Mouse (Mus musculus) limb, embryonic 12.5 days (tissue): ENCODE measurements around the gene Bach2. TPM values are rescaled to one million over a fixed set of nuclear protein-coding genes. Genes with fewer than 3 reads are reported as not detected.

Experiments
- ATAC-seq: fragments of 200-750 bp; cut with Nextera tagmentation; 2 replicates; pipeline ENCODE4 v1.8.0; 2017; ENCODE audit warnings: low read depth, moderate TSS enrichment; ENCODE audit not compliant: insufficient number of reproducible peaks, insufficient read depth, low FRiP score, low TSS enrichment
- H3K27ac ChIP-seq: fragments of 300-500 bp; sonication (generic); 2 replicates; pipeline ENCODE4 v1.5.1; 2016; ENCODE audit warnings: mild to moderate bottlenecking, moderate library complexity
- H3K27me3 ChIP-seq: fragments of 300-500 bp; sonication (generic); 2 replicates; pipeline ENCODE4 v1.6.1; 2016; ENCODE audit warnings: mild to moderate bottlenecking, moderate library complexity
- H3K36me3 ChIP-seq: fragments of 300-500 bp; sonication (generic); 2 replicates; pipeline ENCODE4 v1.6.1; 2016; ENCODE audit warnings: mild to moderate bottlenecking, moderate library complexity
- H3K4me1 ChIP-seq: fragments of 300-500 bp; sonication (generic); replicated peaks from 2 replicates; pipeline ENCODE4 v1.6.1; 2016
- H3K4me2 ChIP-seq: fragments of 300-500 bp; sonication (generic); 2 replicates; pipeline ENCODE4 v1.6.1; 2016; ENCODE audit warnings: mild to moderate bottlenecking, moderate library complexity
- H3K4me3 ChIP-seq: fragments of 300-500 bp; sonication (generic); replicated peaks from 2 replicates; pipeline ENCODE4 v1.5.1; 2016; ENCODE audit warnings: mild to moderate bottlenecking
- H3K9ac ChIP-seq: fragments of 300-500 bp; sonication (generic); replicated peaks from 2 replicates; pipeline ENCODE4 v1.6.1; 2016; ENCODE audit warnings: mild to moderate bottlenecking, moderate library complexity
- H3K9me3 ChIP-seq: fragments of 300-500 bp; sonication (generic); 2 replicates; pipeline ENCODE4 v1.6.1; 2016; ENCODE audit warnings: mild to moderate bottlenecking, moderate library complexity
- WGBS: fragments of 180-500 bp; shearing (Covaris S2); methylation state at CpG from one replicate; pipeline ENCODE4 v1.1.7; 2016; 5-methylcytosine and 5-hydroxymethylcytosine counted together
- polyA plus RNA-seq: library from polyadenylated mRNA; unstranded; fragments of >200 nt; fragmentation: Nextera tagmentation; extraction: Ambion mirVana; gene quantifications from 2 replicates; pipeline ENCODE4 v1.2.1, GENCODE M21; 2016

Bach2 gene
- polyA plus RNA-seq, 1 experiment from 2014 or later, result 14.5 TPM

DNA sequence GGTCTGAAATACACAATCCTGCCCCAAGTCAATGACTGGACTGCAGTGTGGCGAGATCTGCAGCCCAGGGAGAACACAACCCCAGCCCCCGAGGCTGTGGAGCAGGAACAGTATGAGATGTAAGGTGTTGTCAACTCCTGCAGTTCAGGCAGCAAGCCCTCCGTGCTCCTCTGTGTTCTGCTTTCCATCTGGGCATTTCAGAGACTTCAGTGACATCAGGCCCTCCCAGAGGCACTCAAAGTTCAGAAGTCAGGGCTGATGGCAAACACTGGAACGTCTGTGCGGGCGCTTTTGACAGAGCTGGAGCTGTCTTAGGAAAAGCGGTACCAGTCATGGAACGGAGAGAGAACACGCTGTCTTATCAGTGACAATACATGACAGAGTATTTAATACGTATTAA is 4.9 kb downstream of the Bach2 start:
- H3K4me2 ChIP-seq, result no peak overlapping the region; the same call in 1 of the 2 replicates
- H3K27me3 ChIP-seq, result no peaks in the 10 kb centered on the region
- H3K4me3 ChIP-seq, result no peak overlapping the region
- peaks cover 52% of the 10 kb centered on the region for H3K4me1 ChIP-seq
- H3K9ac ChIP-seq, result no peak overlapping the region
- no peak overlapping the region for H3K27ac ChIP-seq
- ATAC-seq, result no peak
- no peaks in the 10 kb centered on the region for H3K9me3 ChIP-seq
- WGBS, result 42% methylated on average over 10 of the region's 10 CpGs
- H3K36me3 ChIP-seq, result peaks cover 6% of the 10 kb centered on the region

DNA sequence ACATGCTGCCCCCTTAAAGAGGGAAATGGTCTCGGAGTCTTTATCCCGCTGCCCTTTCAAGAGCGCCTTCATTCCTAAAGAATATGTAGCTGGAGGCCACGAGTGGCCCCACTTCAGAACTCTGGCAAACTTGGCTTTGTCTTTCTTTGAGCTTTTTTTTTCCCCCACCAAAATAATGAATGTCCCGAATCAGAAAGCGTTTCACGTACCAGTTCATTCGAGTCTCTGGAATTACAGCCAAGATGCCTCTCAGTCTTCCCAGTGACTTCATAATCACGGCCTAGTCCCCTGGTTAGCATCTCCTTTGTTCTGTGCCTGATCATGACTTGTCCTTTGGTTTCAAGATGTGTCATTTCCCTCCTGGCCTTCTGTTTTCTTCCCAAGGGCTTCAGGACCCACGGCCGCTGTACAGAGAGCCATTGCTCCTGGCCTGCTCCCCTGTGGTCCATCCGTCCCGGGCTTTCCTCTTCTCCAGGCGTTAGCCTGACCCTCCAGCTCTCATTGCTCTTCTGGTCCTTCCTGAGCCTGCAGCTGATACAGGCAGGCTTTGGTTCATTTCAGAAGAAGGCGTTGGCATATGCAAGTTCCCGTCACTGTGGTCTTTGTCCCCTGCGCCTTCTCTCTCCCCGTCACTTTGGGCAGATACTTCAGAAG is 5.6 kb downstream of the Bach2 start:
- H3K36me3 ChIP-seq, result peaks cover 6% of the 10 kb centered on the region
- no peak overlapping the region for H3K27ac ChIP-seq
- H3K9ac ChIP-seq, result no peak overlapping the region
- no peak overlapping the region for H3K4me3 ChIP-seq
- H3K27me3 ChIP-seq, result no peaks in the 10 kb centered on the region
- no peaks in the 10 kb centered on the region for H3K9me3 ChIP-seq
- H3K4me1 ChIP-seq, result peaks cover 60% of the 10 kb centered on the region
- H3K4me2 ChIP-seq, result no peak overlapping the region
- no peak for ATAC-seq
- WGBS, result 70% methylated on average over 18 of the region's 18 CpGs

DNA sequence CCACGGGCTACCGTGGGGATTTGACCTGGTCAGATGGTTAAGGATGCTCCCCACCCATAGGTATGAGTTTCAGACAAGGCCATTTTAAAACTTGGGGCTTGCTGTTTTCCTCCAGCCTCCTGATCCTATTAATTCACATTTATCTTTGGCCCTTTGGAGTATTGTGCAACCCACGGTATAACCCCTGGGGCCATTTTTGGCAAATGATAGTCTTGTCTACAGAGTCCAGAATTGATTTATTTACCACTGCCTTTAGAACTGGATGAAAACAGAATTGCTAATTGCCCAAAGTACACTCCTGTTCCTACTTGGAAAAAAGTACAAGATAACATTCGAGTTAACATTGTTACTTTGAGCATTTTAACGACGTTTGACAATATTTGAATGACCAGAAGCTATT is 7.0 kb downstream of the Bach2 start:
- H3K27ac ChIP-seq, result no peak overlapping the region
- peaks cover 6% of the 10 kb centered on the region for H3K36me3 ChIP-seq
- H3K4me1 ChIP-seq, result peaks cover 66% of the 10 kb centered on the region
- no peak overlapping the region for H3K9ac ChIP-seq
- WGBS, result 81% methylated on average over 6 of the region's 6 CpGs
- no peaks in the 10 kb centered on the region for H3K9me3 ChIP-seq
- ATAC-seq, result no peak
- H3K4me3 ChIP-seq, result no peak overlapping the region
- no peak overlapping the region for H3K4me2 ChIP-seq
- no peaks in the 10 kb centered on the region for H3K27me3 ChIP-seq

DNA sequence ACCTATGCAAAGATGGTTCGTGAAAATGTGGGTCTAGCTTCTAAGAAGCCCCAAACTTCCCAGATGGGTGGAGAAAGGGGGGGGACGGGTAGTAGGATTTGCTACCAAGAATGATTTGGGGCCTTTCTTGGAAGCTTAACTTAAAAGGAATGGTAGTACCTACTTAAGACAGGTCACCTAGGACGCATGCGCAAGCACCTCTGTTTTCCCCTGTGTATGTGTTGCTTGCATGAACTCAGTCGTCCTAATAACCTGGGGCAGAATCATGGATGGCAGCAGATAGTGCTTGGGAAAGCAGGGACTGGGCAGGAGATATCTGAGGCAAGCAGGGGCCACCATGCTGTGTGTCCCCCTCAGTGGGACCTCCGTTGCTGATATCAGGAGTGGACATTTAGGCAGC is 7.4 kb downstream of the Bach2 start:
- no peak for ATAC-seq
- H3K9me3 ChIP-seq, result no peaks in the 10 kb centered on the region
- no peak overlapping the region for H3K4me3 ChIP-seq
- no peak overlapping the region for H3K4me2 ChIP-seq
- 79% methylated on average over 6 of the region's 6 CpGs for WGBS
- peaks cover 6% of the 10 kb centered on the region for H3K36me3 ChIP-seq
- no peak overlapping the region for H3K9ac ChIP-seq
- no peak overlapping the region for H3K27ac ChIP-seq
- H3K4me1 ChIP-seq, result peaks cover 66% of the 10 kb centered on the region
- no peaks in the 10 kb centered on the region for H3K27me3 ChIP-seq

DNA sequence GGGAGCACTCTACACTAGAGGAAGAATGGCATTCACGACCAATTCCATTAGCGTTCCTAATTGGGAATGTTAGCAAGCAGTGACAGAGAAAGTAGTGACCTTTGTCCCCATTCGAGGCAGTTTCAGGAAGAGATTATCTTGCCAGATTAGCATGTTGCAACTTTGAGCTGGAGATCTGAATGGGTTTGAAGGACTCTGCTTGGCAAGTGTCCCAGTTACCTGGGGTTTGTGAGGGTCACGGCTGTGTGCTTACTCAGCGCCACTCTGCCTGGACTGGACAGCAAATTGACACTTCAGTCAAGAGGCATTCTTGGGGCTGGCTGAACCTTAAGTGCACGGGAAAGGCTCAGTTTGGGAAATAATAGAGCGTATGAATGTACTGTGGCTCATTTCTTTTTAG is 8.2 kb downstream of the Bach2 start:
- Histone ChIP-seq H3K27ac (no peak overlapping the region), H3K36me3 (peaks cover 6% of the 10 kb centered on the region), H3K9me3 (no peaks in the 10 kb centered on the region), H3K9ac (no peak overlapping the region), H3K4me2 (no peak overlapping the region), H3K4me3 (no peak overlapping the region), H3K4me1 (peaks cover 66% of the 10 kb centered on the region), H3K27me3 (no peaks in the 10 kb centered on the region)
- WGBS, result 35% methylated on average over 7 of the region's 7 CpGs
- ATAC-seq, result no peak

DNA sequence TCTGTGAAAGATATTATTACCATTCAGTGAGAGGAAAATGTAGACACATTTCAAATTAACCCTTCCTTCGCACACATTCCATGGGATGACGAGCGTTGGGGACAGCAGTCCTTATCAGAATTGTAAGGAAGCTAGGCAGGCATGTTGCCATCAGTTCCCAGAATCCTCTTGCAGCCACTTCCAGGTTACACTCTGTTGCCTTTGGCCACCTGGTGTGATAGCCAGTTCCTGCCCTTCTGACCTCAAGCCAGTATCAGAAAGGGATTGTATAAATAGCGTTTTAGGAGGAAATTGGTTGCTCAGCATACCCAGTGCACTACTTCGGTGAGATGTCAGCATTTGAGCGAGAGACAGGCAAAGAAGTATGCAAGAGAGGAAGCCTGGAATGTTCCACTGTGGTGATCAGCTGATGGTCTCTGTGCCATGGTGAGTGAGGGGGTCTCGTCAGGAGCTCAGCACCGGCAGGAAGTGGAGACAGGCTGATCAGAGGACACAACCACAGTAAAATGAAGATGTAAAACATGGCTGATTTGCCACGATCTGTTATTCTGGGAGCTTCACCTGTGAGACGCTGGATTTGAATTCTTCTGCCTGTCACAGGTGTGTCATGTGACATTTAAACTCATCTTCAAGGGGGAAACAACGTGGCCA is 9.0 kb downstream of the Bach2 start:
- no peaks in the 10 kb centered on the region for H3K9me3 ChIP-seq
- ATAC-seq, result no peak
- H3K36me3 ChIP-seq, result peaks cover 6% of the 10 kb centered on the region
- no peaks in the 10 kb centered on the region for H3K27me3 ChIP-seq
- no peak overlapping the region for H3K4me2 ChIP-seq
- H3K4me1 ChIP-seq, result peaks cover 66% of the 10 kb centered on the region
- WGBS, result 74% methylated on average over 11 of the region's 11 CpGs
- no peak overlapping the region for H3K4me3 ChIP-seq
- H3K27ac ChIP-seq, result no peak overlapping the region
- H3K9ac ChIP-seq, result no peak overlapping the region

DNA sequence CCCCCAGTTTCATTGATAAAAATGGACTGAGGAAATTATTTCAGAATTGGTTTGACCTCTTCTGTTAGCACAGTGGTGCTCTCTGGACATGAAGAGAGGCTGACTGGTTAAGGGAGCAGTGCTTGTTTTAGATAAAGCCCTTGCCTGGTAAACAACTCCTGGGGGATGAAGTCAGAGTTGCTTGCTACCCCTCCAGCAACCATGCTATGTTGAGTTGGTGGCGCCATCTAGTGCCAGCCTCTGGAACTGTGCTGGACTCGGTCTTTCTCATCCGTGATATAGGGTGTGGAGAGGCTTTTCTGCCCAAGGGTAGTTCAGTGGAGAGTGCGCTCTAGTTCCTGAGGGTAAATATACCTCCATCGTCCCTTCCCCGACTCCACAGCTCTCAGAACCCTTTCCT is 9.6 kb downstream of the Bach2 start:
- H3K27ac ChIP-seq, result no peak overlapping the region
- no peaks in the 10 kb centered on the region for H3K9me3 ChIP-seq
- no peaks in the 10 kb centered on the region for H3K27me3 ChIP-seq
- H3K36me3 ChIP-seq, result peaks cover 6% of the 10 kb centered on the region
- peaks cover 59% of the 10 kb centered on the region for H3K4me1 ChIP-seq
- H3K9ac ChIP-seq, result no peak overlapping the region
- no peak overlapping the region for H3K4me3 ChIP-seq
- WGBS, result 32% methylated on average over 6 of the region's 6 CpGs
- no peak for ATAC-seq
- no peak overlapping the region for H3K4me2 ChIP-seq

DNA sequence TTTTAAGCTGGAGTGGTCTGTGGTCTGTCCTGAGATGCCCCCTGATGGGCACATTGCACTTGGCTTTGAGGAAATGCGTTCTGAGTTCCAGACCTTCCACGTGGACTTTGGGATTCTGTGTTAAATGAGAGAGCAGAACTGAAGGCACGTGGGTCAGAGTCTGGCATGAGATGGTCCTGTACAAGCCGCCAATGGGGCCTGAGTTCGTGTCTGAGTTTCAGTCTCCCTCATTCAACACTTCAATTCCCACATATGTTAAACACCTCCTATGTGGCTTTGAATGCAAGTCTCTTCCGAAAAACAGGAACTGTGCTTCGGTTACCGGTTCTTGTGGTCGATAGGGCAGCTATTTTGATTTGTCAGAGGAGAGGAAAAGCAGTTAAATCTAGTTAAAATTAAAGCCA is 10.4 kb downstream of the Bach2 start:
- Histone ChIP-seq H3K27me3 (no peaks in the 10 kb centered on the region), H3K4me1 (peaks cover 55% of the 10 kb centered on the region), H3K36me3 (peaks cover 6% of the 10 kb centered on the region), H3K4me2 (no peak overlapping the region), H3K9me3 (no peaks in the 10 kb centered on the region), H3K27ac (peak overlapping the region; percentile 31; the same call in 1 of the 2 replicates), H3K9ac (no peak overlapping the region), H3K4me3 (no peak overlapping the region)
- 28% methylated on average over 9 of the region's 9 CpGs for WGBS
- no peak for ATAC-seq

DNA sequence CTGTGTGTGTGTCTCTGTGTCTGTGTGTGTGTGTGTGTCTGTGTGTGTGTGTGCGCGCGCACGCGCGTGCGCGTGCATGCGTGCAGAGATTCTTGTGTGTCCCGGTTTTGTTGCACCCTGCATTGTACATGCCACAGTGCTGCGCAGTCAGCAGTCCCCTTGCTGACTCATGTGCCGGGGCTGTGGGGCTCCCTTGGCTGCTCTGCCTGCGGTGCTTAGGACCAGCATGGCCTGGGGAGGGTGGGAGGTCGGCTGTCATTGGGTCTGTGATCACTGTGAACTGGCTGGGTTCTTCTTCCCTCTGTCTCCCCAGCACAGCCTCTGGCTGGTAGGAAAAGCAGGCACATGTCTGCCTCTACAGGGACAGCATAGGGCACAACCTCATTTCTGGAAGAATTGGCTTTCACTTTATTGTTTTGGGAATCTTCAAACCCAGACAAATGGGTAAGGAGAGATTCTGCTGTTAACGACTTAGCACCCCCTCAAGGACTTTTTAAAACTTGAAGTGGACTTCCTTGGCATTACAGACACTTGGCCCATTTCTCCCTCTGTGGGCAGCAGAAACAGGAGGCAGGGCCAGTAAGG is 11.2 kb downstream of the Bach2 start:
- no peak for ATAC-seq
- H3K27me3 ChIP-seq, result no peaks in the 10 kb centered on the region
- peaks cover 50% of the 10 kb centered on the region for H3K4me1 ChIP-seq
- WGBS, result 67% methylated on average over 15 of the region's 15 CpGs
- H3K4me3 ChIP-seq, result no peak overlapping the region
- H3K9ac ChIP-seq, result no peak overlapping the region; the same call in 1 of the 2 replicates
- H3K4me2 ChIP-seq, result peak overlapping the region; percentile 35
- H3K27ac ChIP-seq, result peak overlapping the region; percentile 85
- H3K36me3 ChIP-seq, result peaks cover 1% of the 10 kb centered on the region
- no peaks in the 10 kb centered on the region for H3K9me3 ChIP-seq

DNA sequence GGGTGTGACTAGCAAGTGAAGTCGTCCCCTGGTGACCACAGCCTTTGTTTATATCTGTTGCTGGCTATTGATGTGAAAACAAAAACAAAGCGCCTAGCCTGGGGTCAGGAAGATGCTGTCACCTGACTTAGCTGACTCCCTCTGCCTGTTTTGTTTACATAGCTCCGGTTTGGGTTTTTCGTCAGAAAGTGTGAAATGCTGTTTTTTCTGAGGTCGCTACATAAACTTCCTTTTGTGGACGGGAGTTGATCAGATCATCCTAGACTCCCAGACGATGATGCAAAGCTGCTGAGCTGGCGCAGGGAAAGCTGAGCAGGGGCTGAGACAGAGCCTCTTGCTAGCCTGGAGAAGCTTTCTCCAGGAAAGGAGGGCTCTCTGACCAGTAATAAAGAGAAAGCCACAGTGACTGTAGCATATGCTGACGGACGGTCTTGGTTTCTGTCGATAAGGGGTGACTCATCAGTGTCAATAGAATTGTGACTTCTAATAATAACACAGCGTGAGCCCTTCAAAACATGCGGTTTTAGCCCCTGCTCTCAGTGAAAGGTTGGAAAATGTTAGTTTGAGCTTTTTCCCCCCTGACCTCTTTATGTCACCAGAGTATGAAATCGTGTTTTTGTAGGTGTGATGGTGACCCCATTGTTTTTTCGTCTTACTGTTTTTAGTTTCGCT is 11.9 kb downstream of the Bach2 start:
- Histone ChIP-seq H3K4me2 (peak overlapping the region; percentile 35), H3K4me1 (peaks cover 50% of the 10 kb centered on the region), H3K27me3 (no peaks in the 10 kb centered on the region), H3K9ac (no peak overlapping the region; the same call in 1 of the 2 replicates), H3K27ac (peak overlapping the region; percentile 85), H3K4me3 (no peak overlapping the region), H3K9me3 (no peaks in the 10 kb centered on the region), H3K36me3 (no peaks in the 10 kb centered on the region)
- ATAC-seq, result no peak
- 21% methylated on average over 16 of the region's 16 CpGs for WGBS

DNA sequence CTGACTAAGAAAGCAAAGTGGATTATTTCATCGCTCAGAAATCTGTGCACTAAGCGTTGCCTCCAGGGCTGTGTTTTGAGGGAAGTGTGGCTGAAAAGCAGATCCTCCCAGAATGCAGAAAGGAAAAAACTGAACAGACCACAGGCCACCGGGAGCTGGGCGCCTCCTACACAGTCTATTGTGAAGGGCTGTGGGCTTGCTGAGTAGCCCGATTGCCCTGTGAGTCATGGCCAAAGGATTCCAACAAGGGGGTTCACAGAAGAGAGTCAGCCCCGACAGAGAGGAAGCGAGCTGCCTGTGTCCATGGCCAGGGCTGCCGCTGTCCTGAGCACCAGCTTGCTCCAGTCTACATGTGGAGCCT is 12.4 kb downstream of the Bach2 start:
- peak overlapping the region; percentile 35 for H3K4me2 ChIP-seq
- no peak overlapping the region for H3K9ac ChIP-seq
- peak; percentile 39; the same call in 1 of the 2 replicates for ATAC-seq
- H3K4me1 ChIP-seq, result peaks cover 50% of the 10 kb centered on the region
- H3K4me3 ChIP-seq, result no peak overlapping the region
- H3K27me3 ChIP-seq, result no peaks in the 10 kb centered on the region
- WGBS, result 27% methylated on average over 8 of the region's 8 CpGs
- no peaks in the 10 kb centered on the region for H3K36me3 ChIP-seq
- peak overlapping the region; percentile 85 for H3K27ac ChIP-seq
- H3K9me3 ChIP-seq, result no peaks in the 10 kb centered on the region
